Mouse (Mus musculus) inflammation-experienced regulatory T-cells, adult 6 months (primary cell): ENCODE measurements at regions not wholly inside any gene's neighbourhood (a gene's known extent, or its start where the extent isn't known, plus 50 kb on each side); places are given as distances from the start of the nearest gene placed in this dataset.

ENCODE experiments used
- ATAC-seq: one replicate; pipeline ENCODE4 v1.8.0; 2017

GRCm38 (mm10) chr13:36807961-36808360 lies 73.0 kb upstream of the Nrn1 start:
- peak; percentile 94 for ATAC-seq

- ATAC-seq, result peak; percentile 78
Observed at GRCm38 (mm10) chr13:36789360-36789759, 54.4 kb upstream of the Nrn1 start.
